Mouse (Mus musculus): ENCODE results near the gene Nox1. TPM values are rescaled to one million over a fixed set of nuclear protein-coding genes. Genes with fewer than 3 reads are reported as not detected.

The Nox1 gene
- polyA plus RNA-seq, 1 experiment from 2014 or later, result 1.6 TPM

GRCm38 (mm10) chrX:134141986-134142385, 79.8 kb downstream of the Nox1 start:
- H3K9me3 ChIP-seq (ENCODE audit: control insufficient read depth, low read length), result no peaks in the 10 kb centered on the region
- H3K27me3 ChIP-seq (ENCODE audit: control insufficient read depth, insufficient read depth, low read depth, low read length), result no peaks in the 10 kb centered on the region
- no peaks in the 10 kb centered on the region for H3K36me3 ChIP-seq (ENCODE audit: control insufficient read depth, insufficient read depth, low read length)
- H3K4me2 ChIP-seq (ENCODE audit: low read depth, low read length), result no peak overlapping the region
- no peak overlapping the region for H3K4me3 ChIP-seq (ENCODE audit: low read length)
- H3K4me1 ChIP-seq (replicated peaks; ENCODE audit: control insufficient read depth, insufficient read depth, low read length), result no peaks in the 10 kb centered on the region
- H3K27ac ChIP-seq (ENCODE audit: low read length), result no peak overlapping the region
- 66% methylated on average over 4 of the region's 4 CpGs for WGBS
- no peak overlapping the region for H3K9ac ChIP-seq (ENCODE audit: low read length)
- ATAC-seq (ENCODE audit: low read depth), result no peak

GRCm38 (mm10) chrX:134141551-134141950, 80.2 kb downstream of the Nox1 start:
- no peak overlapping the region for H3K4me2 ChIP-seq (ENCODE audit: low read depth, low read length)
- H3K27ac ChIP-seq (ENCODE audit: low read length), result no peak overlapping the region
- no peak for ATAC-seq (ENCODE audit: low read depth)
- no peaks in the 10 kb centered on the region for H3K36me3 ChIP-seq (ENCODE audit: control insufficient read depth, insufficient read depth, low read length)
- H3K4me3 ChIP-seq (ENCODE audit: low read length), result no peak overlapping the region
- no peak overlapping the region for H3K9ac ChIP-seq (ENCODE audit: low read length)
- 77% methylated on average over 1 of the region's 1 CpGs for WGBS
- H3K4me1 ChIP-seq (replicated peaks; ENCODE audit: control insufficient read depth, insufficient read depth, low read length), result no peaks in the 10 kb centered on the region
- no peaks in the 10 kb centered on the region for H3K27me3 ChIP-seq (ENCODE audit: control insufficient read depth, insufficient read depth, low read depth, low read length)
- H3K9me3 ChIP-seq (ENCODE audit: control insufficient read depth, low read length), result no peaks in the 10 kb centered on the region

- no peak for ATAC-seq (ENCODE audit: low read depth)
- no peak overlapping the region for H3K4me2 ChIP-seq (ENCODE audit: low read depth, low read length)
- no peaks in the 10 kb centered on the region for H3K27me3 ChIP-seq (ENCODE audit: control insufficient read depth, insufficient read depth, low read depth, low read length)
Observed at GRCm38 (mm10) chrX:134140024-134140423, 81.7 kb downstream of the Nox1 start.

GRCm38 (mm10) chrX:134133821-134134220, 87.9 kb downstream of the Nox1 start:
- H3K4me2 ChIP-seq (ENCODE audit: low read depth, low read length), result no peak overlapping the region
- no peak overlapping the region for H3K4me3 ChIP-seq (ENCODE audit: low read length)
- H3K4me1 ChIP-seq (replicated peaks; ENCODE audit: control insufficient read depth, insufficient read depth, low read length), result no peaks in the 10 kb centered on the region
- 0 out of 2 replicates have a peak, but pooled peaks cover 2% of the 10 kb centered on the region for H3K27me3 ChIP-seq (ENCODE audit: control insufficient read depth, insufficient read depth, low read depth, low read length)
- ATAC-seq (ENCODE audit: low read depth), result no peak
- H3K36me3 ChIP-seq (ENCODE audit: control insufficient read depth, insufficient read depth, low read length), result no peaks in the 10 kb centered on the region
- H3K9ac ChIP-seq (ENCODE audit: low read length), result no peak overlapping the region
- no peaks in the 10 kb centered on the region for H3K9me3 ChIP-seq (ENCODE audit: control insufficient read depth, low read length)
- 55% methylated on average over 3 of the region's 3 CpGs for whole genome bisulfite sequencing
- H3K27ac ChIP-seq (ENCODE audit: low read length), result no peak overlapping the region

More at GRCm38 (mm10) chrX:134140024-134140423, 81.7 kb downstream of the Nox1 start:
- Histone ChIP-seq H3K27ac (ENCODE audit: low read length) (no peak overlapping the region), H3K4me3 (ENCODE audit: low read length) (no peak overlapping the region), H3K9me3 (ENCODE audit: control insufficient read depth, low read length) (no peaks in the 10 kb centered on the region), H3K9ac (ENCODE audit: low read length) (no peak overlapping the region), H3K4me1 (replicated peaks; ENCODE audit: control insufficient read depth, insufficient read depth, low read length) (no peaks in the 10 kb centered on the region), H3K36me3 (ENCODE audit: control insufficient read depth, insufficient read depth, low read length) (no peaks in the 10 kb centered on the region)
- WGBS, result 76% methylated on average over 6 of the region's 6 CpGs

- no peak overlapping the region for H3K9ac ChIP-seq (ENCODE audit: low read length)
- no peak overlapping the region for H3K4me2 ChIP-seq (ENCODE audit: low read depth, low read length)
- no peaks in the 10 kb centered on the region for H3K4me1 ChIP-seq (replicated peaks; ENCODE audit: control insufficient read depth, insufficient read depth, low read length)
- no peak overlapping the region for H3K27ac ChIP-seq (ENCODE audit: low read length)
- no peaks in the 10 kb centered on the region for H3K9me3 ChIP-seq (ENCODE audit: control insufficient read depth, low read length)
- H3K27me3 ChIP-seq (ENCODE audit: control insufficient read depth, insufficient read depth, low read depth, low read length), result peaks cover 4% of the 10 kb centered on the region; the same call in 1 of the 2 replicates
- WGBS, result 23% methylated on average over 5 of the region's 5 CpGs
- no peaks in the 10 kb centered on the region for H3K36me3 ChIP-seq (ENCODE audit: control insufficient read depth, insufficient read depth, low read length)
- no peak for ATAC-seq (ENCODE audit: low read depth)
- no peak overlapping the region for H3K4me3 ChIP-seq (ENCODE audit: low read length)
Observed at GRCm38 (mm10) chrX:134132295-134132694, 89.5 kb downstream of the Nox1 start.

GRCm38 (mm10) chrX:134128549-134128948, 93.2 kb downstream of the Nox1 start:
- Histone ChIP-seq H3K9ac (ENCODE audit: low read length) (no peak overlapping the region), H3K36me3 (ENCODE audit: control insufficient read depth, insufficient read depth, low read length) (no peaks in the 10 kb centered on the region), H3K27ac (ENCODE audit: low read length) (no peak overlapping the region), H3K27me3 (ENCODE audit: control insufficient read depth, insufficient read depth, low read depth, low read length) (peaks cover 6% of the 10 kb centered on the region; the same call in 1 of the 2 replicates), H3K4me1 (replicated peaks; ENCODE audit: control insufficient read depth, insufficient read depth, low read length) (no peaks in the 10 kb centered on the region), H3K4me3 (ENCODE audit: low read length) (no peak overlapping the region), H3K4me2 (ENCODE audit: low read depth, low read length) (no peak overlapping the region), H3K9me3 (ENCODE audit: control insufficient read depth, low read length) (no peaks in the 10 kb centered on the region)
- WGBS, result 70% methylated on average over 3 of the region's 3 CpGs
- ATAC-seq (ENCODE audit: low read depth), result no peak

GRCm38 (mm10) chrX:134116417-134116816, 105.3 kb downstream of the Nox1 start:
- Histone ChIP-seq H3K27me3 (ENCODE audit: control insufficient read depth, insufficient read depth, low read depth, low read length) (no peaks in the 10 kb centered on the region), H3K4me2 (ENCODE audit: low read depth, low read length) (no peak overlapping the region), H3K36me3 (ENCODE audit: control insufficient read depth, insufficient read depth, low read length) (no peaks in the 10 kb centered on the region), H3K4me3 (ENCODE audit: low read length) (no peak overlapping the region), H3K9me3 (ENCODE audit: control insufficient read depth, low read length) (no peaks in the 10 kb centered on the region), H3K9ac (ENCODE audit: low read length) (no peak overlapping the region), H3K4me1 (replicated peaks; ENCODE audit: control insufficient read depth, insufficient read depth, low read length) (no peaks in the 10 kb centered on the region), H3K27ac (ENCODE audit: low read length) (no peak overlapping the region)
- 55% methylated on average over 3 of the region's 3 CpGs for WGBS
- ATAC-seq (ENCODE audit: low read depth), result no peak

GRCm38 (mm10) chrX:134111767-134112166, 110.0 kb downstream of the Nox1 start:
- no peaks in the 10 kb centered on the region for H3K36me3 ChIP-seq (ENCODE audit: control insufficient read depth, insufficient read depth, low read length)
- ATAC-seq (ENCODE audit: low read depth), result no peak
- no peaks in the 10 kb centered on the region for H3K27me3 ChIP-seq (ENCODE audit: control insufficient read depth, insufficient read depth, low read depth, low read length)
- H3K4me1 ChIP-seq (replicated peaks; ENCODE audit: control insufficient read depth, insufficient read depth, low read length), result no peaks in the 10 kb centered on the region
- 56% methylated on average over 3 of the region's 3 CpGs for WGBS
- H3K9ac ChIP-seq (ENCODE audit: low read length), result no peak overlapping the region
- no peak overlapping the region for H3K4me3 ChIP-seq (ENCODE audit: low read length)
- no peak overlapping the region for H3K27ac ChIP-seq (ENCODE audit: low read length)
- no peak overlapping the region for H3K4me2 ChIP-seq (ENCODE audit: low read depth, low read length)
- no peaks in the 10 kb centered on the region for H3K9me3 ChIP-seq (ENCODE audit: control insufficient read depth, low read length)

- 70% methylated on average over 2 of the region's 2 CpGs for WGBS
- H3K4me1 ChIP-seq (replicated peaks; ENCODE audit: control insufficient read depth, insufficient read depth, low read length), result no peaks in the 10 kb centered on the region
- H3K9ac ChIP-seq (ENCODE audit: low read length), result no peak overlapping the region
- H3K9me3 ChIP-seq (ENCODE audit: control insufficient read depth, low read length), result no peaks in the 10 kb centered on the region
- no peak overlapping the region for H3K27ac ChIP-seq (ENCODE audit: low read length)
- no peak overlapping the region for H3K4me3 ChIP-seq (ENCODE audit: low read length)
- H3K4me2 ChIP-seq (ENCODE audit: low read depth, low read length), result no peak overlapping the region
- H3K27me3 ChIP-seq (ENCODE audit: control insufficient read depth, insufficient read depth, low read depth, low read length), result no peaks in the 10 kb centered on the region
- ATAC-seq (ENCODE audit: low read depth), result no peak
- no peaks in the 10 kb centered on the region for H3K36me3 ChIP-seq (ENCODE audit: control insufficient read depth, insufficient read depth, low read length)
Observed at GRCm38 (mm10) chrX:134102641-134103040, 119.1 kb downstream of the Nox1 start.

- no peaks in the 10 kb centered on the region for H3K9me3 ChIP-seq (ENCODE audit: control insufficient read depth, low read length)
- peaks cover 3% of the 10 kb centered on the region; the same call in 1 of the 2 replicates for H3K36me3 ChIP-seq (ENCODE audit: control insufficient read depth, insufficient read depth, low read length)
- no peaks in the 10 kb centered on the region for H3K27me3 ChIP-seq (ENCODE audit: control insufficient read depth, insufficient read depth, low read depth, low read length)
- H3K4me2 ChIP-seq (ENCODE audit: low read depth, low read length), result no peak overlapping the region
- no peak overlapping the region for H3K9ac ChIP-seq (ENCODE audit: low read length)
- no peak overlapping the region for H3K4me3 ChIP-seq (ENCODE audit: low read length)
- no peak overlapping the region for H3K27ac ChIP-seq (ENCODE audit: low read length)
- H3K4me1 ChIP-seq (replicated peaks; ENCODE audit: control insufficient read depth, insufficient read depth, low read length), result no peaks in the 10 kb centered on the region
- 76% methylated on average over 1 of the region's 1 CpGs for WGBS
- no peak for ATAC-seq (ENCODE audit: low read depth)
Observed at GRCm38 (mm10) chrX:134085453-134085852, 136.3 kb downstream of the Nox1 start.
